Mouse (Mus musculus) liver, embryonic 14.5 days (tissue): ENCODE measurements around the gene Mbtd1. TPM values are rescaled to one million over a fixed set of nuclear protein-coding genes. Genes with fewer than 3 reads are reported as not detected.
"Not testable (repeated sequence)": the region's sequence is repeated elsewhere in the genome, so short reads cannot be mapped to it uniquely, and the experiment has no call there.

Experiments
- ATAC-seq: fragments of 200-750 bp; cut with Nextera tagmentation; 2 replicates; pipeline ENCODE4 v1.8.0; 2017; ENCODE audit warnings: moderate number of reproducible peaks, mild to moderate bottlenecking, moderate library complexity; ENCODE audit not compliant: insufficient read depth
- DNase-seq, 3 experiments: peaks; one replicate each; pipeline ENCODE4 v3.0.0-alpha.2; 2012 to 2013; ENCODE audit warnings: low read depth in 3 of 3, low spot score in 3 of 3
- H3K27ac ChIP-seq: fragments of 300-500 bp; sonication (generic); 2 replicates; pipeline ENCODE4 v1.5.1; 2014; ENCODE audit warnings: moderate library complexity, mild to moderate bottlenecking, control low read depth, inconsistent platforms
- H3K27me3 ChIP-seq: fragments of 300-500 bp; sonication (generic); 2 replicates; pipeline ENCODE4 v1.6.1; 2014; ENCODE audit warnings: mild to moderate bottlenecking, low read length, moderate library complexity; ENCODE audit not compliant: control insufficient read depth, insufficient read depth
- H3K36me3 ChIP-seq: fragments of 300-500 bp; sonication (generic); replicated peaks from 2 replicates; pipeline ENCODE4 v1.6.1; 2014; ENCODE audit warnings: low read depth; ENCODE audit not compliant: control insufficient read depth, insufficient read depth
- H3K4me1 ChIP-seq, 2 experiments: fragments of 200-500 bp in 1 of 2; fragments of 300-500 bp in 1 of 2; sonication (generic) in 1 of 2; replicated peaks; 2 replicates each; pipeline ENCODE4 v1.6.1; 2012 to 2014; ENCODE audit warnings: antibody characterized with exemption in 1 of 2, inconsistent platforms in 1 of 2, low read length in 1 of 2; ENCODE audit not compliant: control insufficient read depth in 2 of 2, insufficient read depth in 2 of 2
- H3K4me2 ChIP-seq: fragments of 300-500 bp; sonication (generic); 2 replicates; pipeline ENCODE4 v1.6.1; 2014; ENCODE audit warnings: low read depth, mild to moderate bottlenecking, control low read depth, moderate library complexity
- H3K4me3 ChIP-seq, 2 experiments: fragments of 200-500 bp in 1 of 2; fragments of 300-500 bp in 1 of 2; sonication (generic) in 1 of 2; 2 replicates each; pipeline ENCODE4 v1.5.1; 2012 to 2014; ENCODE audit warnings: low read depth in 2 of 2, low read length in 2 of 2, mild to moderate bottlenecking in 2 of 2, control low read depth in 1 of 2, inconsistent platforms in 1 of 2, moderate library complexity in 1 of 2; ENCODE audit not compliant: insufficient read depth in 1 of 2
- H3K9ac ChIP-seq: fragments of 300-500 bp; sonication (generic); replicated peaks from 2 replicates; pipeline ENCODE4 v1.6.1; 2014; ENCODE audit warnings: mild to moderate bottlenecking, control low read depth, moderate library complexity
- H3K9me3 ChIP-seq: fragments of 300-500 bp; sonication (generic); 2 replicates; pipeline ENCODE4 v1.6.1; 2016; ENCODE audit warnings: low read length, mixed read lengths; ENCODE audit not compliant: control insufficient read depth
- CTCF ChIP-seq: IDR thresholded peaks from 2 replicates; pipeline ENCODE4 v1.5.1; 2016; ENCODE audit warnings: antibody characterized with exemption, low read depth, control low read depth
- EP300 ChIP-seq: IDR thresholded peaks from 2 replicates; pipeline ENCODE4 v1.6.1; 2016; ENCODE audit warnings: antibody characterized with exemption, low read depth
- WGBS: fragments of 180-500 bp; shearing (Covaris S2); extraction: QIAGEN DNeasy Blood & Tissue Kit; methylation state at CpG from one replicate; pipeline ENCODE4 v1.1.7; 2014; ENCODE audit not compliant: insufficient replicate concordance; 5-methylcytosine and 5-hydroxymethylcytosine counted together
- polyA plus RNA-seq, 2 experiments: library from polyadenylated mRNA; depleted of rRNA in 1 of 2; stranded (reverse) in 1 of 2; unstranded in 1 of 2; fragments of >200 nt; fragmentation: Nextera tagmentation in 1 of 2; extraction: Ambion mirVana in 1 of 2; gene quantifications; 2 replicates each; pipeline versions ENCODE4 v1.2.1 to v1.2.3; 2012 to 2014

Mbtd1 gene
- polyA plus RNA-seq, 2 experiments, result 3.7 to 5.8 TPM

- H3K9me3 ChIP-seq, result no peaks in the 10 kb centered on the region
- DNase-seq (no peak), ATAC-seq (no peak)
- H3K27me3 ChIP-seq, result no peaks in the 10 kb centered on the region
- H3K9ac ChIP-seq, result no peak overlapping the region
- H3K4me1 ChIP-seq, result no peaks in the 10 kb centered on the region
- no peak overlapping the region for H3K4me2 ChIP-seq
- no peak overlapping the region for H3K27ac ChIP-seq
- H3K4me3 ChIP-seq, result no peak overlapping the region
- TF ChIP-seq EP300 (no peak), CTCF (no peak)
- H3K36me3 ChIP-seq, result peaks cover 14% of the 10 kb centered on the region
- 68% methylated on average over 3 of the region's 3 CpGs for WGBS
These were observed 22.2 kb downstream of the Mbtd1 start for GRCm38 (mm10) chr11:93907839-93908238.

- peaks cover 14% of the 10 kb centered on the region for H3K36me3 ChIP-seq
- H3K27ac ChIP-seq, result no peak overlapping the region
- H3K4me3 ChIP-seq, result no peak overlapping the region
- no peak for ATAC-seq
- 67% methylated on average over 9 of the region's 9 CpGs for WGBS
- no peak for TF ChIP-seq CTCF
- no peak overlapping the region for H3K9ac ChIP-seq
- no peaks in the 10 kb centered on the region for H3K9me3 ChIP-seq
- no peaks in the 10 kb centered on the region for H3K4me1 ChIP-seq
- H3K27me3 ChIP-seq, result no peaks in the 10 kb centered on the region
- no peak for DNase-seq
- H3K4me2 ChIP-seq, result no peak overlapping the region
These were observed 23.2 kb downstream of the Mbtd1 start for GRCm38 (mm10) chr11:93908829-93909228.

- H3K9me3 ChIP-seq, result no peaks in the 10 kb centered on the region
- H3K27ac ChIP-seq, result no peak overlapping the region
- DNase-seq, result no peak
- no peaks in the 10 kb centered on the region for H3K27me3 ChIP-seq
- no peak overlapping the region for H3K9ac ChIP-seq
- no peak for TF ChIP-seq EP300
- TF ChIP-seq CTCF, result no peak
- WGBS, result 86% methylated on average over 3 of the region's 3 CpGs
- no peak overlapping the region for H3K4me2 ChIP-seq
- no peak overlapping the region for H3K4me3 ChIP-seq
- H3K4me1 ChIP-seq, result peaks cover 0 to 7% of the 10 kb centered on the region in 2 experiments; a peak in 2 of 4 replicates
- H3K36me3 ChIP-seq, result peaks cover 18% of the 10 kb centered on the region
- no peak for ATAC-seq
These were observed 26.0 kb downstream of the Mbtd1 start for GRCm38 (mm10) chr11:93911603-93912002.

- H3K36me3 ChIP-seq, result peaks cover 17% of the 10 kb centered on the region
- H3K4me3 ChIP-seq, H3K27ac ChIP-seq, H3K4me2 ChIP-seq, ATAC-seq, H3K27me3 ChIP-seq, H3K9ac ChIP-seq, DNase-seq, H3K4me1 ChIP-seq, H3K9me3 ChIP-seq: not testable (repeated sequence)
- 81% methylated on average over 2 of the region's 2 CpGs for WGBS
These were observed 29.4 kb downstream of the Mbtd1 start for GRCm38 (mm10) chr11:93915019-93915418.

- DNase-seq (no peak), ATAC-seq (no peak)
- H3K4me1 ChIP-seq, result no peaks in the 10 kb centered on the region
- H3K27ac ChIP-seq, result no peak overlapping the region
- H3K9ac ChIP-seq, result no peak overlapping the region
- TF ChIP-seq CTCF (no peak), EP300 (no peak)
- no peak overlapping the region for H3K4me3 ChIP-seq
- H3K27me3 ChIP-seq, result no peaks in the 10 kb centered on the region
- no peaks in the 10 kb centered on the region for H3K9me3 ChIP-seq
- peaks cover 18% of the 10 kb centered on the region for H3K36me3 ChIP-seq
- no peak overlapping the region for H3K4me2 ChIP-seq
These were observed 43.5 kb downstream of the Mbtd1 start for GRCm38 (mm10) chr11:93929106-93929505.

- no peak for DNase-seq
- Histone ChIP-seq H3K9ac (no peak overlapping the region), H3K4me3 (no peak overlapping the region), H3K4me2 (no peak overlapping the region), H3K36me3 (no peaks in the 10 kb centered on the region; the same call in 1 of the 2 replicates), H3K9me3 (no peaks in the 10 kb centered on the region), H3K27me3 (no peaks in the 10 kb centered on the region), H3K4me1 (no peaks in the 10 kb centered on the region), H3K27ac (no peak overlapping the region)
- WGBS, result 14% methylated on average over 2 of the region's 2 CpGs
- ATAC-seq, result no peak
- no peak for TF ChIP-seq CTCF
- TF ChIP-seq EP300, result no peak
These were observed 55.3 kb downstream of the Mbtd1 start for GRCm38 (mm10) chr11:93940906-93941305.
